Mouse (Mus musculus) midbrain, postnatal 0 days (tissue): Measurements from ENCODE around the gene Acsl5. TPM values are rescaled to one million over a fixed set of nuclear protein-coding genes. Genes with fewer than 3 reads are reported as not detected.

ENCODE experiments used
- ATAC-seq: fragments of 200-750 bp; cut with Nextera tagmentation; 2 replicates; pipeline ENCODE4 v1.8.0; 2017; ENCODE audit warnings: moderate number of reproducible peaks, mild to moderate bottlenecking, moderate TSS enrichment, moderate library complexity; ENCODE audit not compliant: low FRiP score
- DNase-seq: peaks from one replicate; pipeline ENCODE4 v3.0.0-alpha.2; 2015; ENCODE audit warnings: low spot score
- H3K27ac ChIP-seq: fragments of 300-500 bp; sonication (generic); 2 replicates; pipeline ENCODE4 v1.5.1; 2014; ENCODE audit warnings: low read depth, mild to moderate bottlenecking, low read length, mixed read lengths
- H3K27me3 ChIP-seq: fragments of 300-500 bp; sonication (generic); 2 replicates; pipeline ENCODE4 v1.6.1; 2014; ENCODE audit warnings: low read length, control low read depth, mixed read lengths; ENCODE audit not compliant: insufficient read depth
- H3K36me3 ChIP-seq: fragments of 300-500 bp; sonication (generic); 2 replicates; pipeline ENCODE4 v1.6.1; 2014; ENCODE audit warnings: low read length, control low read depth, mixed read lengths; ENCODE audit not compliant: insufficient read depth
- H3K4me1 ChIP-seq: fragments of 300-500 bp; sonication (generic); 2 replicates; pipeline ENCODE4 v1.6.1; 2014; ENCODE audit warnings: mild to moderate bottlenecking, control low read depth, antibody characterized with exemption, low read length, mixed read lengths; ENCODE audit not compliant: insufficient read depth
- H3K4me2 ChIP-seq: fragments of 300-500 bp; sonication (generic); 2 replicates; pipeline ENCODE4 v1.6.1; 2014; ENCODE audit warnings: low read depth, mild to moderate bottlenecking, low read length, mixed read lengths; ENCODE audit not compliant: poor library complexity, severe bottlenecking
- H3K4me3 ChIP-seq: fragments of 300-500 bp; sonication (generic); 2 replicates; pipeline ENCODE4 v1.5.1; 2014; ENCODE audit warnings: low read depth, mild to moderate bottlenecking, low read length, moderate library complexity
- H3K9ac ChIP-seq: fragments of 300-500 bp; sonication (generic); replicated peaks from 2 replicates; pipeline ENCODE4 v1.6.1; 2014; ENCODE audit warnings: mild to moderate bottlenecking, low read length, moderate library complexity, mixed read lengths; ENCODE audit not compliant: poor library complexity, severe bottlenecking
- H3K9me3 ChIP-seq: fragments of 300-500 bp; sonication (generic); 2 replicates; pipeline ENCODE4 v1.6.1; 2016; ENCODE audit warnings: low read length, control low read depth
- CTCF ChIP-seq: IDR thresholded peaks from 2 replicates; pipeline ENCODE4 v1.5.1; 2016; ENCODE audit warnings: antibody characterized with exemption, mild to moderate bottlenecking
- WGBS: fragments of 180-500 bp; shearing (Covaris S2); extraction: QIAGEN DNeasy Blood & Tissue Kit; methylation state at CpG from one replicate; pipeline ENCODE4 v1.1.7; 2014; 5-methylcytosine and 5-hydroxymethylcytosine counted together
- polyA plus RNA-seq: library from polyadenylated mRNA; unstranded; fragments of >200 nt; fragmentation: Nextera tagmentation; extraction: Ambion mirVana; gene quantifications from 2 replicates; pipeline ENCODE4 v1.2.1, GENCODE M21; 2015
- total RNA-seq: library from RNA; depleted of rRNA; stranded (reverse); fragments of >200 nt; gene quantifications from 2 replicates; pipeline ENCODE4 v1.2.3, GENCODE M21; 2014

Acsl5 gene
- total and polyA plus RNA-seq, 2 experiments from 2014 or later = 13.9 to 15.1 TPM

- H3K9me3 ChIP-seq = no peaks in the 10 kb centered on the region
- no peaks in the 10 kb centered on the region for H3K36me3 ChIP-seq
- peak overlapping the region; percentile 97 for H3K4me2 ChIP-seq
- WGBS = 7% methylated on average over 5 of the region's 5 CpGs
- H3K27ac ChIP-seq = 0 out of 2 replicates have a peak overlapping the region, but pooled peaks have one; percentile 48
- TF ChIP-seq CTCF = no peak
- no peaks in the 10 kb centered on the region for H3K4me1 ChIP-seq
- H3K27me3 ChIP-seq = no peaks in the 10 kb centered on the region
- ATAC-seq (peak; percentile 72; the same call in 1 of the 2 replicates), DNase-seq (peak; percentile 61)
- peak overlapping the region; percentile 54 for H3K4me3 ChIP-seq
- H3K9ac ChIP-seq = peak overlapping the region; percentile 53; the same call in 1 of the 2 replicates
These were observed 2.8 kb downstream of the Acsl5 start for GRCm38 (mm10) chr19:55254513-55255016.

GRCm38 (mm10) chr19:55256156-55256555 lies 4.4 kb downstream of the Acsl5 start:
- no peak for DNase-seq
- no peaks in the 10 kb centered on the region for H3K36me3 ChIP-seq
- no peak overlapping the region for H3K4me3 ChIP-seq
- WGBS = 77% methylated on average over 9 of the region's 9 CpGs
- H3K4me2 ChIP-seq = no peak overlapping the region
- no peaks in the 10 kb centered on the region for H3K27me3 ChIP-seq
- TF ChIP-seq CTCF = no peak
- H3K4me1 ChIP-seq = no peaks in the 10 kb centered on the region
- H3K9ac ChIP-seq = no peak overlapping the region
- H3K27ac ChIP-seq = no peak overlapping the region
- no peaks in the 10 kb centered on the region for H3K9me3 ChIP-seq
- ATAC-seq = no peak

DNA sequence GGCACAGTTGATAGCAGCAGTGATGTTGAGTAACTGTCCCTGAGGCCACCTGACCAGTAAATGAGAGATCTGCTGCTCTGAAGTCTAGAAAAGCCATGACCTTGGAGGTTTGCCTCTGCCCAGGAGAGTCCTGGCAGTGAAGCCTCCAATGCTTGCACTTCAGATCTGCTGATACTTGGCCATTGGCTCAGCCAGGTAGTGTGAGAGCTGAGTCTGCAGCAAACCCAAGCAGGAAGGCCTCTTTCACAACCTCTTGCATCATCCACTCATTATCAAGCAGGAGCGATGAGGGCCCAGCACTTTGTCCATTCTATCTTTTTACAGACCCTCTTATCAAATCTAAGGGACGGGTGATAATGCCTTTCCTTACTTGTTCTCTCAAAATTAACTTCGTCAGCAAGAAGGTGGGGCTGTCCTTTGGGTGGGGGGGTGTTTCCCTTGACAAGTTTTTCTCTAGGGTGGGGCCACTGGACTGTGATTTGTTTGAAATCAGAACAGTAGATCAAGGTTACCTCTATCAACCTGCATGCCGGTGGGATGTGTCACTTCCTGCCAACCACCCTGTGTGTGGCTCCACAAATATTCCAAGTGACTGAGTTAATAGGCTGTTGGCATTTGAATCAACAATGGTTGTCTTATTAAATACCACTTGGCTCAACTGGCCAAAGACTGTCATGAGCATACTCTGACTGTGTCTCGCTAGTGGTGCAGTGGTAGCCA lies 6.1 kb downstream of the Acsl5 start:
- H3K4me1 ChIP-seq = no peaks in the 10 kb centered on the region
- no peak overlapping the region for H3K4me2 ChIP-seq
- no peaks in the 10 kb centered on the region for H3K36me3 ChIP-seq
- ATAC-seq = no peak
- no peak overlapping the region for H3K27ac ChIP-seq
- H3K9ac ChIP-seq = no peak overlapping the region
- no peaks in the 10 kb centered on the region for H3K9me3 ChIP-seq
- H3K27me3 ChIP-seq = no peaks in the 10 kb centered on the region
- no peak overlapping the region for H3K4me3 ChIP-seq
- WGBS = 95% methylated on average over 5 of the region's 5 CpGs
- no peak for TF ChIP-seq CTCF
- DNase-seq = no peak

DNA sequence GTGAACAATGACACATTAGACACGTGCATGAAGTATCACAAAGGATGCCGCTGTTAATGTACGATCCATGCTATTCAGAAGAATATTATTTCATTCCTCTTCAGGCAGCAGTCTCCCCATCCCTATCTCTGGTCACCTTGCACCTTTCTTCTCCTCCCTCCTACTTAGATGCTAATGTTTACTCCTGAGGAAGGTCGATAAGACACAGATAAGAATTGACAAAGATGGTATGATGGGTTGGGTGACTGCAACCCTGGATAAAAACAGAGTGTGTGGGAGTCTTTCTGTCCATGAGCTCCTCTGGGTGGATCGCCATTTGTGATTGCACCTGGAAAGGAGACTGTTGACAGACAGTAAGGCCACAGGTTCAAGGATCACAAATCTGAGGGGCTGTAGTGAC lies 6.8 kb downstream of the Acsl5 start:
- Histone ChIP-seq H3K4me2 (no peak overlapping the region), H3K4me3 (no peak overlapping the region), H3K4me1 (no peaks in the 10 kb centered on the region), H3K9me3 (no peaks in the 10 kb centered on the region), H3K9ac (no peak overlapping the region), H3K36me3 (no peaks in the 10 kb centered on the region), H3K27ac (no peak overlapping the region), H3K27me3 (no peaks in the 10 kb centered on the region)
- ATAC-seq = no peak
- DNase-seq = no peak
- TF ChIP-seq CTCF = no peak
- 95% methylated on average over 5 of the region's 5 CpGs for WGBS

GRCm38 (mm10) chr19:55260389-55261184 lies 8.8 kb downstream of the Acsl5 start:
- Histone ChIP-seq H3K4me2 (no peak overlapping the region), H3K27ac (no peak overlapping the region), H3K36me3 (no peaks in the 10 kb centered on the region), H3K4me1 (no peaks in the 10 kb centered on the region), H3K27me3 (no peaks in the 10 kb centered on the region), H3K9ac (no peak overlapping the region), H3K9me3 (no peaks in the 10 kb centered on the region), H3K4me3 (no peak overlapping the region)
- 83% methylated on average over 12 of the region's 12 CpGs for WGBS
- ATAC-seq (no peak), DNase-seq (no peak)
- TF ChIP-seq CTCF = no peak

GRCm38 (mm10) chr19:55265269-55265668 lies 13.5 kb downstream of the Acsl5 start:
- Histone ChIP-seq H3K9ac (no peak overlapping the region), H3K4me3 (no peak overlapping the region), H3K4me2 (no peak overlapping the region), H3K4me1 (no peaks in the 10 kb centered on the region), H3K36me3 (no peaks in the 10 kb centered on the region), H3K27me3 (no peaks in the 10 kb centered on the region), H3K27ac (no peak overlapping the region), H3K9me3 (no peaks in the 10 kb centered on the region)
- ATAC-seq (no peak), DNase-seq (no peak)
- TF ChIP-seq CTCF = no peak
- 84% methylated on average over 3 of the region's 3 CpGs for WGBS
